In genomic region chr17:69004051-69004450, GRCm38 (mm10) we compare ENCODE assay signal across 27 mouse cellular contexts.
DNase-seq lines count a peak whose midpoint lies in the region; ATAC-seq lines count a peak whose summit lies in the region.
"Had no signal": no experiment of that assay in that cellular context is flagged by ENCODE, and none has a peak within 500 bp of the region (broad histone marks: within the 10 kb centered on the region; RNA-seq: fewer than 3 reads in every experiment).

No protein-coding gene starts in this region.

- H3K9me3 ChIP-seq in kidney, embryonic 15.5 days (replicated peaks) = no peaks in the 10 kb centered on the region
- H3K9me3 ChIP-seq: embryonic facial prominence, embryonic 13.5 days; forebrain, embryonic 12.5 days; limb, embryonic 13.5 days; liver, embryonic 13.5 days; midbrain, embryonic 12.5 days had no signal

- 60% methylated on average over 7 of the region's 7 CpGs for WGBS in kidney, embryonic 15.5 days

- ATAC-seq in kidney, embryonic 15.5 days (replicated peaks; ENCODE audit: low FRiP score) = peak; percentile 44; the same call in 1 of the 2 replicates
- ATAC-seq: Patski had no signal

- H3K27ac ChIP-seq in kidney, embryonic 15.5 days = no peak overlapping the region
- H3K27ac ChIP-seq: embryonic facial prominence, embryonic 13.5 days; forebrain, embryonic 12.5 days; gastrocnemius, adult 2 months; kidney, postnatal 0 days; limb, embryonic 13.5 days; liver, embryonic 13.5 days; midbrain, embryonic 12.5 days had no signal

- H3K4me1 ChIP-seq in kidney, embryonic 15.5 days = no peaks in the 10 kb centered on the region
- H3K4me1 ChIP-seq: embryonic facial prominence, embryonic 13.5 days; forebrain, embryonic 12.5 days; limb, embryonic 13.5 days; liver, embryonic 13.5 days had no signal

- H3K9ac ChIP-seq in kidney, embryonic 15.5 days = no peak overlapping the region
- H3K9ac ChIP-seq: embryonic facial prominence, embryonic 13.5 days; forebrain, embryonic 12.5 days; limb, embryonic 13.5 days; liver, embryonic 13.5 days; midbrain, embryonic 12.5 days had no signal

- H3K4me2 ChIP-seq in kidney, embryonic 15.5 days = no peak overlapping the region
- H3K4me2 ChIP-seq: embryonic facial prominence, embryonic 13.5 days; forebrain, embryonic 12.5 days; limb, embryonic 13.5 days; liver, embryonic 13.5 days; midbrain, embryonic 12.5 days had no signal

- no peak for DNase-seq in kidney, postnatal 10 days
- DNase-seq in cerebellum, adult 11 months = peak; percentile 49
- DNase-seq in cerebellum, adult 9-11 months = peak; percentile 77
- peak; percentile 54 for DNase-seq in retina, embryonic 14.5 days (ENCODE audit: low spot score)
- DNase-seq in layer of hippocampus, adult 11-12 months (ENCODE audit: low spot score) = no peak
- DNase-seq in embryo, embryonic 9.5 days (ENCODE audit: extremely low spot score) = no peak
- no peak for DNase-seq in B cell, adult 2 months
- DNase-seq: adrenal gland, adult 8-10 months; gastrocnemius, adult 2 months; kidney, adult 18-20 months; layer of hippocampus, postnatal 36 days; liver, embryonic 13.5 days; lung, adult 2 months; lung, postnatal 14 days; right cerebral cortex, postnatal 25 days; spleen, adult 18-20 months; thymus, postnatal 25 days had no signal

- H3K27me3 ChIP-seq in kidney, embryonic 15.5 days = no peaks in the 10 kb centered on the region
- H3K27me3 ChIP-seq: CH12.LX; embryonic facial prominence, embryonic 13.5 days; forebrain, embryonic 12.5 days; limb, embryonic 13.5 days; liver, embryonic 13.5 days; midbrain, embryonic 12.5 days; Patski had no signal

- H3K4me3 ChIP-seq in kidney, embryonic 15.5 days (replicated peaks) = no peak overlapping the region
- H3K4me3 ChIP-seq: embryonic facial prominence, embryonic 13.5 days; erythroblast, embryonic 14.5 days; forebrain, embryonic 12.5 days; gastrocnemius, adult 2 months; limb, embryonic 13.5 days; liver, embryonic 13.5 days; midbrain, embryonic 12.5 days had no signal

- no peaks in the 10 kb centered on the region for H3K36me3 ChIP-seq in kidney, embryonic 15.5 days
- H3K36me3 ChIP-seq: embryonic facial prominence, embryonic 13.5 days; forebrain, embryonic 12.5 days; G1E; limb, embryonic 13.5 days; liver, embryonic 13.5 days; midbrain, embryonic 12.5 days had no signal

Comparison
In these comparisons a context has a peak if more than half of its experiments do, and no peak if none do; other contexts are left out.
1. DNase-seq: peak in cerebellum, adult 11 months (single experiment), cerebellum, adult 9-11 months (single experiment) and retina, embryonic 14.5 days (single experiment); none in kidney, postnatal 10 days (single experiment), layer of hippocampus, adult 11-12 months (single experiment), embryo, embryonic 9.5 days (single experiment) and B cell, adult 2 months (0 of 2).